Mouse (Mus musculus) right cerebral cortex, postnatal 14 days (tissue): Measurements from ENCODE around the gene Sat2.

Experiments used
- DNase-seq: peaks from one replicate; pipeline ENCODE4 v3.0.0; 2022

Sat2 gene

DNA sequence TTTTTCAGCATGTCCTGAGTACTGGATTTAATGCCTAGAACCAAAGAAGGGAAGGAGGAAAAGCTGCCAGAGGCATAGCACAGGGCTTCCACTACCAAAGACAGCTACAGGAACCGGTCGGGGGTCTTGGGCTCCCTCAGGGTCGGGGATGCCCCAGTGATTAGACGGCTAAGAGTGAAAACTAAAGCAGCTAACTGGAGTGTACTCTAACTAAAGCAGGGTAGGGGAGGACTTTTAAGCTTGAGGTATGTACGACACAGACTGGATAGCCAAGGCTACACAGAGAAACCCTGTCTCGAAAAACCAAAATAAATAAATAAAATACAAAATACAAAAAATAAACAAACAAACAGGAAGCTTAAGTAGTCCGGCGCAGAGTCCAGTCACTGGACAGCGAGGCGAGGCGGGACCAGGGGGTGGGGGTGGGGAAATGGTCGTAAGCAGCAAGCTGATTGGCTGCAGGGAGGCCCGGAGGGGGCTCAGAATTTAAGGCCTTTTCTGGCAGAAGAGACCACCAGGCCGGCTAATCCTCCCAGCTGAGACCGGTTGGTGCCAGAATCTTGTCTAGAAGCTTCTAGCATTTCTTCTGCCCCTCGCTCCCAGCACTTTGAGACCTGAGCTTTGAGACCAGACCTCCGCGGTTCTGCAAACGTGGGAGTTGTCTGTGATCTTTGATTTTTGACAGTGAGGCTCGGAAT lies at the start of gene Sat2:
TSS of gene Sat2 (plus strand) at position 454 of the 698 bp plus-strand sequence.
- DNase-seq, result peak; percentile 44

DNA sequence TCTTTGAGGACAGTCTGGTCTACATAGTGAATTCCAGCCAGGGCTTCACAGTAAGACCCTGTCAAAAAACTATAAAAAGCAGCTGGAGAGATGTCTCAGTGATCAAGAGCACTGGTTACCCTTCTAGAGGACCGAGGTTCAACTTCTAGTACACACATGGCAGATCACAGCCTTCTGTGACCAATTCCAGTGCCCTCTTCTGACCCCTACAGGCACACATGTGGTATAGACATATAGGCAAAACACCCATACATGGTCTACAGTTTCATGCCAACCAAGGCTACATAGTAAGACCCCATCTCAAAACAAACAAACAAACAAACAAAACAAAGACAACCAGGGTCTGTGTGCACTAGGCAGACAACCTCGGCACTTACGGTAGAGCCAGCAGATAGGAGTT lies 46.6 kb upstream of the Sat2 start:
- DNase-seq, result no peak

DNA sequence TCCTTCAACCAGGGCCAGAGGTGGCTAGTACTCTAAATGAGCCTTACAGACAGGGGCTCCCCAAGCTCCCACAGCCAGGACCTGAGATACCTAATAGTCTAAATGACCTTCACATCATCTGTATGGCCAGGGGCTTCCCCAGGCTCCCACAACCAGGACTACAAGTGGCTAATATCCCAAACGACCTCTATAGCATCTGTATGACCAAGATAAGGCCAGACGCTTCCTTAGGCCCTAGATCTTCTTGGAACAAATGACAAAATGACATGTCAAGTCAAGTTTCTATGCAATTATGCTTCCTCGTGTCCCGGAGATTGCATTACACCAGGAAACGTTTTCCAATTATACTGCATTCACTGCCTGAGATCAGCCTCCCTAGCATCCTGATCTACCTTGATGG lies 45.5 kb upstream of the Sat2 start:
- no peak for DNase-seq

DNA sequence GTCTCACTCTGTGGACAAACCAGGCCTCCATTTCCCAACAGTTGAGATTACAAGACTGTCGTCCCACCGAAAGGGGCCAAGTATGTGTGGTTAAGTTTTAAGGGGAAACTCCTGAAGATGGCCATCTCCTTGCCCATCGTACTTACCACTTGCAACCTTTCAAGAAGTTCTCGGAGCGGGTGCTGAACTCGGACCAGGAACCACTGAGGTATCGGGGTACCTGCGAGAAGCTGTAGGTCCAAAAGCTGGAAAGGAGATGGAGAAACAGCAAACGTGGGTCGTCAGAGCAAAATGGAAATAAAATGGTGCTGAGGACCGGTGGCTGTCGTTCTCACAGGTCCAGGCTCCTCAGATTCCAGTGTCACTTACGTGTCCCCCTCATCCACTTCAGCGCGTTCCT lies 43.5 kb upstream of the Sat2 start:
- DNase-seq, result no peak

DNA sequence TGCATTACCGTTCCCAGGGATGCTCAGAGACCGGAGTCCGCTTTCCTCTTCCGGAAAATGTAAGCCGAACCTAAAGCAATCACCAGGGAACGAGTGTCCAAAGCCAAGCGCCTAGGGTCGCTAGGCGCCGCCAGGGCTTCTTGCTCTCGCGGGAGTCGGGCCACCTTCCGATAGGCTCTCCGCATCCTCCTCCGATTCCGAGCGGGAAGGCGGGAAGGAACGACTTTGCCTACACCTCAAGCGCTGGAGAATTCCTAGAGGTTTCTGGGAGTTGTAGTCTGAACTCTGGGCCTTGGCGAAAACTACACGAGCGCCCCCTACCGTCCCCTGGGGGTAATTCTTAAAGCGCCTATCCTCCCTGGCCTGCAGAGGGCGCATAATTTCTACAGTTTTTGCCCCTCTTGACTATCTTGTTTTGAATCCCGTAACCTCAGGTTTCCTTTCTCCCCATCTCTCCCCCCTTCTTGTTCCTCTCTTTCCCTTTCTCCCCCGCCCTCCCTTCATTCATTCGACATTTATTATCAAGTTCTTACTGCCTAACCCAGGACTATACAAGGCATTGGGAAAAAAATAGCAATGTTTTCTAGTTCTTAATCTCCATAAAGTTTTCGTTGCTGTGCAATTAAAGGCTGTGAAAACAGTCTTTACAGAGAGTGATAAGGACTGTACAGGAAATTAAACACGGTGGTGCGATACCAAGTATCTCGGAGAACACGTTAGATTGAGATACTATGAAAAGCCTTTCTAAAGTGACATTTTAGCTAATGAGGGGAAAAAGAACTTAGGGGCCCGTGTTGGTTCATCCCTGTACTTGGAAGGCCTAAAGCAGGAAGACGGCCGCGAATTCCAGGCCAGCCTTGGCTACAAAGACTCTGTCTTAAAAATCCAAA lies 42.5 kb upstream of the Sat2 start:
- DNase-seq, result peak; percentile 93

DNA sequence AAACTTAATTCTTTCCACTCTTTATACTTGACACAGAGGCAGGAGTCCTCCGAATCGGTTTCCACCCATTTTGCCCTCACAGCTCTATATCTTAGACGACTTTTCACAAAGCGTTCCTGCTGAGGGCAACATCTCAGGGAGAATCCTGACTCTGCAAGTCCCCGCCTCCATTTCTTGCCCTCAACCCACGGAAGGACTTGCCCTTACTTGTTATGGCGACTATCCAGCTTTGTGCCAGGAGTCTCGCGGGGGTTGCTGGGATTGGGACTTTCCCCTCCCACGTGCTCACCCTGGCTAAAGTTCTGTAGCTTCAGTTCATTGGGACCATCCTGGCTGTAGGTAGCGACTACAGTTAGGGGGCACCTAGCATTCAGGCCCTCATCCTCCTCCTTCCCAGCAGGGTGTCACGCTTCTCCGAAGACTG lies 41.7 kb upstream of the Sat2 start, which contains the start of the genes Wrap53 and Trp53:
TSS of gene Wrap53 (minus strand) at position 165 of the 424 bp plus-strand sequence.
TSS of gene Trp53 (plus strand) at position 269 of the 424 bp plus-strand sequence.
- DNase-seq, result peak; percentile 78

DNA sequence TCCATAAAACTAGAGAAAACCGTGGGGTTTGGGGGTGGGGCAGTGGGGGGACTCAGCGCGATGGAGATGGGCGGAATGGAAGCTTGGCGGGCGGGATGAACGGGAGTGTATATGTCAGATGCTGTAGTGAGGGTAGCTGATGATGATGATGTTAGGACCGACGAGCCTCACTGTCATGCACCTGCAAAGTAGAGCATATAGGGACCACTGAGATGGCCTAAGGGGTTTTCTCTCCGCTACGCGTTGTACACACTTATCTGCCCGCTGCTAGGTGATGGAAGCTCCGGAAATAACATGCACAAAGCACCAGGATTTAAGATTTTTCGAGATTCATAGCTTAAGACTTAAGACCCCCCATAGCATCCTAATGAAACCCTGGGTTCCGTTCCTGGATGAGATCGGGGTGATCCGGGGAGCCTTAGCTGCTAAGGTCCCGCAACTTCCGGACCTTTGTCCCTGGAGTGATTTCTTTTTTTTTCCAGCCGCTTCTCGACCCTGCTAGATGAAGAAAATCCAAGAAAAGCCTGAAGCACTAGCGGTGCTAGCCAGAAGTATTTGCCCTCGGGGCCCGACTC lies 41.2 kb upstream of the Sat2 start:
- no peak for DNase-seq

DNA sequence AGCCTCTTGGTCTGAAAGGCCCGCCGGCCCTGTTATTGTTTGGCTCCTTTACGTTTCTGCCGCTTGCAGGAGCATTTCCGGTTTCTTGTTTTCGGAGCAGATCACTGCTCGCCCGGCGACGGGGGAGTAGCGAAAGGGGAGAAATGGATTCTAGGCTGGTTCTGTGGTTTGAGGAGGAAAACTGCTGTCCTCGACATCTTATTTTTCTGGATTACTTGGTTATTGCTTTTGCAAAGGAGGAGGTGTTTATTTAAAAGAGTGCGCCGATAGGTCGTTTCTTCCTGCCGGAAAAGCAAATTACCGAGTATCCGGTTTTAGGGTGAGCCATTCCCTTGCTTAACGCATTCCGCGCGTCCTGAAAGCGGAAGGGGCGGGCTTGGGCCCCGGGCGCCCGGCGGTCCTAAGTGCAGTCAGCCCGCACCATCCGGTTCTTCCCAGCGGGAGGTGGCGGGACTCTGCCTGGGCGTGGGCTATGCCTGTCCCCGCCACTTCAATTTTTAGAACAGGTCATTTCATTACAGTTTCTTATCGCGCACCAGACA lies 40.6 kb upstream of the Sat2 start:
- DNase-seq, result peak; percentile 87

DNA sequence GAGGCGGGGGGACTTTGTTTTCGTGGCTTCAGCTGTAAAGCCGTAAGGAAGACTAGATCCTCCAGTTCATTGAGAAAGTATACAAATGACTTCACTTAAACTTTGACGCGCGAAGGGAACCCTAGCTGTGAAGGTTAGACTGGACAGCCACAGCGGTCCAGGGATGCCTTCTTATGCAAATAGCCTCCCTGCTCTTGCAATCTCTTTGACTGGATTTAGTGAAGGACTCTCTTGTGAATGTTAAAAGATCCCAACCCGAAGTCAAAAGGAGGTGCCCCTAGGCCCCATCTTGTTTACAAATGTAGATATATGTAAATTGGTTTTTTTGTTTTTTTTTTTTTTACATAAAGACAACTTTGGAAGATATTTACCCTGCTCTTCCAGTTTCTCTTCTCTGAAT lies 40.0 kb upstream of the Sat2 start:
- no peak for DNase-seq

DNA sequence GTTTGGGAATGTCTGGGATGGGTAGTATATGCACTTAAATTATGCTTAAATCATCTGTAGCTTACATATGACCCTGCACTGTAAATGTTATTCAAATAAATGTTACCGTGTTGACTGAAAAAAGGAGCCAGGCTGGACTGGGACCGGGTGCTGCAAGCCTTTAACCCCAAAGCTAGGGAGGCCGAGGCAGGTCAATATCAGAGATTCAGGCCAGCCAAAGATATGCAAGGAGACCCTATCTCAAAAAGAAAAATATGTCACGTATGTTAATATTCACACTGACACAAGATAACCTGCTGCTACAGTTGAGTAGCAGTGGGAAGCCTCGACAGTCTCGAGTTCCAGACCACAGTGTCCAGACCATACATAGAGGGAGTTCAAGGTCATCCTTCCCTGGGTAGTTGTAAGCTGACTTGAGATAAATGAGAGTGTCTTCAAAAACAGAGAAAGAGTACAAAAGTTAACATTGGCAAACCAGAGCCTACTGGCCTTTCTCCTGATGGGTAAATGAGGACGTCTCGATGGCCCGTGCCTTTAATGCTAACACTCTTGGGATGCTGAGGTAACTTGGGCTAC lies 39.5 kb upstream of the Sat2 start:
- DNase-seq, result no peak

DNA sequence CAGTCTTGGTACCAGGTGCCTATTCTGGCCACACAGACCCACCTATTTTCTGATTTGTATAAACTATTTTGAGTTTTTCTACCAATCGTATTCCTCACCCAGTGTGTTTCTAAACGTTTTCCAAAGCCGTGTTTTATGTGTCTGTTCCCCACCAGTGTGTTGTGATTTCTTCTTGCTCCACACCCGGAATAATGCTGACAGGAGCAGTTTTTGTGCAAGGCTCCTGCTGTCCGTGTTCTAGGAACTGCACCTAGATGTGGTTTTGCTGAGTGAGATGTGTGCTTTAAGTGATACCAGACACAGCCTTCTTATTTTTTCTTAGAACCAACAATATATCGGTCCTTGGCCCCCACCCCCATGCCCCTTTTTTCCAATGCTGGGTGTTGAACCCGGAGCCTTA lies 37.8 kb upstream of the Sat2 start:
- DNase-seq, result no peak

DNA sequence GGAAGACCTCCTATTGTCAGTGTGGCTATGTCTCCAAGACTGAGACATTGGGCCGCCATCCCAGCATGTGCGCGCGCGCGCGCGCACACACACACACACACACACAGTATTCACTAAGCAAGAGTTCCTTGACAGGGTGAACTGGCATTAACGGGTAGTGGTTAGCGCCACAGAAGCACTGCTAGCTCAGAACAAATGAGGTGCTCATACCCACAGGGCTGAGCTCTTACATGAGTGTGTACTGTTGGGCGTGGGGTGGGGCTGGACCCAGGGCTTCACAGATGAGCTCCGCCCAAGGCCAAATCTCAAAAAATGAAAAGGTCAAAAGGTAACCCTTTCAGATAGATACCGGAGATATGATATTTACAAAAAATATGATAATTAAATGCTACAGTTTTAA lies 36.9 kb upstream of the Sat2 start:
- no peak for DNase-seq

DNA sequence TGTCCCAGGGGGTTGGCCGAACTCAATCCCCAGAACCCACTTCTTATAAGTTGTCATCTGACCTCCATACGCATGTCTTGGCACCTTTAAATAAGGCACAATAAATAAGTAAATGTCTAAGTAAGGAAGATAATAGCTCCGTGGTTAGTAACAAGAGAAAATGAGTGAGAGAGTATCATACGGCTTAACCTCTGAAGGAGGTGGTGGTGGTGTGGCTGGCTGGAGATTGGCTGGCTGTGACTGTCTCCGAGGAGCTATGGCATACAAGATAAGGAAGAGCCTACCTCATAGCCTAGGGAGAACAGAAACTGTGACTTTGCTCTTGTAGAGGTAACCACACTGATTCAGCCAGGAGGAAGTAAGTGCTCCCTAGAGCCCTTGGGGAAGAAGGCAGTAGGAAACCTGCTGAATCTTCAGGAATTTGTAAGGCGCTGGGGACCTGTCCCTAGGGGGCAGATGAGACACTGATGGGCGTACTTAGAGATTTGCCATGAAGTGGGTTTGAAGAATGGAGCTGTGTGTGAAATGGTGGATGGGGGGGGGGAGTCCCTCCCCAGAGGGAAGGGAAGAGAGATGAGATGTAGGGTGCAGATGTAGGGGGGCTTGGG lies 36.0 kb upstream of the Sat2 start:
- DNase-seq, result no peak

DNA sequence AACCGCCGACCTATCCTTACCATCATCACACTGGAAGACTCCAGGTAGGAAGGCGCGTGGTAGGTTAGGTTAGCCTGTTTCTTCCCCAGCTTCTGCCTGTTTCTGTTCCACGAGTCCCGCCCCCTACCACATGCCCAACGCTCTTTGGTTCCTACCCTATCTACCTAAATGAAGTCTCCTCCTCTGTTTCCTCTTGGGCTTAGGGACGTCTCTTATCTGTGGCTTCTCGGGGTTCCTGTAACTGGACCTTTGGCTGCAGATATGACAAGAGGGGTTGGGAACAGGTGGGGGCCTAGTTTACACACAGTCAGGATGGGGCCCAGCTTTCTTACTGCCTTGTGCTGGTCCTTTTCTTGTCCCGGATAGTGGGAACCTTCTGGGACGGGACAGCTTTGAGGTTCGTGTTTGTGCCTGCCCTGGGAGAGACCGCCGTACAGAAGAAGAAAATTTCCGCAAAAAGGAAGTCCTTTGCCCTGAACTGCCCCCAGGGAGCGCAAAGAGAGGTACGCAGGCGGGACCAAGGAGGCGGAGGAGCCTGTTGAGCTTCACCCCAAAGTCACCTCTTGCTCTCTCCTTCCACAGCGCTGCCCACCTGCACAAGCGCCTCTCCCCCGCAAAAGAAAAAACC lies 32.5 kb upstream of the Sat2 start:
- no peak for DNase-seq

DNA sequence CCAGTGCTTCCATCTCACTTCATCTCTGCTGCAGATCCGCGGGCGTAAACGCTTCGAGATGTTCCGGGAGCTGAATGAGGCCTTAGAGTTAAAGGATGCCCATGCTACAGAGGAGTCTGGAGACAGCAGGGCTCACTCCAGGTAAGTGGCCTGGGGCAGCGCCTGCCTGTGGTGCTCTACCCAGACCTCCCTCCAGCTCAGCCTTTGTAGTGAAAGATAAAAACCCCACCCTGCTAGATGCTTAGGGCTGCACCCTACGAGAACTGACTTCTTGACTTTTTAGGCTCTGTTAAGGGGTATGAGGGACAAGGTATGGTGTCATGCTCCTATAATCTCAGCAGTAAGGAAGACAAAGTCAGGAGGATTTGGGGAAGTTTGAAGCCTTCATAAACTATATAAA lies 31.2 kb upstream of the Sat2 start:
- DNase-seq, result no peak

DNA sequence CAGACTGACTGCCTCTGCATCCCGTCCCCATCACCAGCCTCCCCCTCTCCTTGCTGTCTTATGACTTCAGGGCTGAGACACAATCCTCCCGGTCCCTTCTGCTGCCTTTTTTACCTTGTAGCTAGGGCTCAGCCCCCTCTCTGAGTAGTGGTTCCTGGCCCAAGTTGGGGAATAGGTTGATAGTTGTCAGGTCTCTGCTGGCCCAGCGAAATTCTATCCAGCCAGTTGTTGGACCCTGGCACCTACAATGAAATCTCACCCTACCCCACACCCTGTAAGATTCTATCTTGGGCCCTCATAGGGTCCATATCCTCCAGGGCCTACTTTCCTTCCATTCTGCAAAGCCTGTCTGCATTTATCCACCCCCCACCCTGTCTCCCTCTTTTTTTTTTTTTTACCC lies 30.4 kb upstream of the Sat2 start:
- DNase-seq, result no peak

DNA sequence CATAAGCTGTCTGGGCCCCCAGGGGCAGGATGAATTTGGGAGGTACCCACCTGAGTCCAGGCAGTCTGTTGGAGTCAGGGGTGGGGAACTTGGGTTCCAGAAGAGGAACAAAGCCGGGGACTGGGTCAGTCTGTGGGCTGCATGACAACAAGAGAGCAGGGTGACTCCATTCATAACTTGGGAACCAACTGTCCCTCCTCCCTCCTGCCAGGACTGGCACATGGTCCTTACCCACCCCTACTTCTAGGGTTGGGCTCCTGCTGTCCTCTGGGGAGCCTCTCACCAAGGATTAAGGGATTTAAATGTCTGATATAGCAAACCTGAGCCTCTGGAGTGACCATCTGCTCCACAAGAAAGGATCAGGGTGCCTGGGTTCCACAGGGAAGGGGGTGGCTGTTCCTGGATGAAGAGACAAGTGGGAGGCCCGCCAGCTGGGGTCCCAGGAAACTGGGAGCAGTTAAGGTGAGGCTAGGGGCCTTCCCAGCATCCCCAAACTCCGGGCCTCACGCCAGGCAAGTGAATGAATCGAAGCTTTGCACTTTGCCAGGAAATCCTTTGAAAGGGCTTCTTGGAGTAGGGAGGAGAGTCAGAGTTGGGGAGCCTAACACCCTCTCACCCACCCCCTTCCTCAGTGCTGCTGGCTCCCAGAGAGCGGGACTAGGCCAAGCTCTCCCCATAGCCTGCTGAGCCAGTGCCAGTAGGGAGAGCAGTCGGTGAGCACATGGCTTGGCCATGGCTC lies 29.8 kb upstream of the Sat2 start:
- peak; percentile 78 for DNase-seq

DNA sequence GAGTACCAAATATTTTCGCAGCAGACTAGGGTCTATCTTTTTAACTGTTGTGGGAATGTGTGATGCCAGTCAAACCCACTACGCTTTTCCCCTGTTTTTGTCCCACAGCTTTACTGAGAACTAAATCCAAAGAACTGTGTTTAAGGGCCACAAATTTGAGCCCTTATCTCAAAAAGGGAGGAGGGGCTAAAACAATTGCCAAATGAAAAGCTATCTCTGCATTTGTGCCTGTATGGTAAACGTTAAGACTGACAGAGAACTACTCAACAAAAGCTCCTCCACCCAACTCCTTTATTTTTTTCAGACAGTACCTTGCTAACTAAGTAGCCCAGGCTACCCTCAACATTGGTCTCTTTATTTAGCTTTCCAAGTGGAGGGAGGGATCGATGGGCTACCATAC lies 29.0 kb upstream of the Sat2 start:
- no peak for DNase-seq

DNA sequence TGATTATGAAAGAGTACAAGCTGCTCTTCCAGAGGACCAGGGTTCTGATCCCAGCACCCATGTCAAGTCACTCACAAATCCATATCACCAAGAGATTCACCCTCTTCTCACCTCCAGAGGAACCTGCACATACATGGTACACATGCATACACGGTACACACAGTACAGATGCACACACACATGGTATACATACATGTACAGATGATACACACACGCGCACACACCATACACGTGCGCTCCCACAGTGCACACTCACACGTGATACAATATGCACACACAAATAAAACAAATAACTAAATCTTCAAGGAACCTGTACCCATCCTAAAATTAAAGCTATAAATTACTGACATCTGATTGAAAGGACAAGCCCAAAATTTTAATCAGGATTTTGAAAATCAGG lies 27.0 kb upstream of the Sat2 start:
- no peak for DNase-seq

DNA sequence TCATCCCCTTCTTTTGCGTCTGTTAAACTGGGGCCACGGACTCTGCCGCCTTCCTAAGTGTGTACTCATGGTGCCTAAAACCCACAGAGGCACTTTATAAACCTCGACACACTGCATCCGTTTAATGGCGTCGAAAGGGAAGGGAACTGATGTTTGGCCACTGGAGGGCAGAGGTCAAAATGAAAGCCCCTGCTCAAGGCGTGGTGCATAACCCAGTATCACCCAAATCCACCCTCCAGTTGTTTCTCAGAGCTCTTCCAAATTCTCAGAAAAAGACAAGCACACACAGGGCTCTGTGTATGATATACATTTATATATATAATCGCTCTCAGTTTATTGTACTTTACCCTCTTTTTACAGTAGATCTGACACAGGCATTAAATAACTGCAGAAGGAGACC lies 22.4 kb upstream of the Sat2 start:
- DNase-seq, result no peak

DNA sequence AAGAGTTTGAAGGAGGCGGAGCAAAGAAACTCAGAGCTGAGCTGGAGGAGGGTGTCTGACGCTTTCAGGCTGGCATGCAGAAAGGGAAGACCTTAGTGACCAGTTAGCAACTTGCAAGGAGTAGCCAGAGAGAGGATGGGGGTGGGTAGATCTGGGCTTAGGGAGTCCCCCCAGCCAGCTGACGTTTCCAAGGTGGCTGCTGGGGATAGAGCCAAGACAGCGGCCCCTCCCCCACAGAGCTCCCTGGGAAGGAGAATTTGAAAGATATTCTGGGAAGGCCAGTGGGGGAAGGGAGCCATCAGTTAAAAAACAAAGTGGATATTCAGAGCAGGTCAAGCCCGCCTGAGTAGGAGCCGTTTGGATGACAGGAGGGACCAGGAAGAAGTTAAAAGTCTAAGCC lies 21.7 kb upstream of the Sat2 start:
- DNase-seq, result peak; percentile 82

DNA sequence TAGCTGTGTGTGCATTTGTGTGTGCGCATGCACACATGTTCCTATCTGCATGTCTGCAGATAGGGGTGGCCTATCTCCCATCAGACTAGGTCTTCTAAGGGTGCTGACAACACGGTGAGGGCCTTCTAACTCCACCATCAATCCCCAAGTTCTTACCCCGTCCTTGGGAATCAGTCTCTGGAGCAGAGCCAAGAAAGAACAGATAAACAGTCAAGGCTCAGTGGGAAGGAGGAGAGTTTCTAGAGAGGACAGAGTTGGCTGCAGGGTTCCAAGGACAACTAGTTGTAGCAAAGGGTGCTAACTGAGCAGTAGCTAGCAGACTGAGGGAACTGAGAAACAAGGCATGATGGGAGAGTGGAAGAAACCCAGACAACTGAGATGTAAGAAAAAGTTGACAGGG lies 20.1 kb upstream of the Sat2 start:
- no peak for DNase-seq
